Mouse (Mus musculus): Measurements from ENCODE around the gene Ccl11. TPM values are rescaled to one million over a fixed set of nuclear protein-coding genes. Genes with fewer than 3 reads are reported as not detected.

The Ccl11 gene
- polyA plus RNA-seq (2012; rRNA removed), result 4.4 and 5.8 TPM in 2 replicates

GRCm38 (mm10) chr11:82057646-82058045 is at the start of gene Ccl11:
Ccl11 (plus strand) TSS chr11:82057823.

DNA sequence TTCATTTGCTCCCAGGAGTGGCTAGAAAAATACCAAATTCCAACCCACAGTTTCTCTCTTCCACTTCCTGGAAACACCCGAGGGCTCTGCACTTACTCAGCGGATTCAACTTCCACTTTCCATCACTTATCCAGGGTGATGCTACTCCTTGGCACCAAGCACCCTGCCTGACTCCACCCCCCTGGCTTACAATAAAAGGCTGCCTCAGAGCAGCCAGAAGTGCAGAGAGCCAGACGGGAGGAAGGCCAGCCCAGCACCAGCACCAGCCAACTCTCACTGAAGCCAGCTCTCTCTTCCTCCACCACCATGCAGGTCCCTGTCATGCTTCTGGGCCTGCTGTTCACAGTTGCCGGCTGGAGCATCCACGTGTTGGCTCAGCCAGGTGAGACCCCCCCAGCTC is 22.3 kb upstream of the Ccl11 start, which contains the start of gene Ccl2:
TSS of gene Ccl2 (plus strand) at position 216 of the 400 bp plus-strand sequence.

DNA sequence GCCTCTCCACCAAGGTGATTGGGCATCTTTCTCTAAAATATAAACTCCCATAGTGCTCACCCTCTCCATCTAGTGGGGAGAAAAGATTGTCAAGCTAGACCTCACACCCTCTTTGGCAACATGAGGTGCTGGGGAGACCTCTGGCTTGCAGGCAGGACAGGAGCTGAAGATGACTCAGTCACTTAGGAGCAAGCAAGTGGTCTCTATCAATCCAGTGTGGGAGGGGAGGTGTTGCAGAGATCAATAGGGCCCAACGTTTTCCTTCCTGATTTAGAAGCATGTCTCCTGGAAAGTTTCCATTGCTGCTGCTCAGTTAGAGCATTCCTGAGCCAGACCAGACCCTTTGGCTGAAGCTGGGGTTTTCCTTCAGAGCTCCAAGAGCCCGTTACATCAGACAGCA is 19.1 kb upstream of the Ccl11 start, which contains the start of gene Gm17268:
TSS of gene Gm17268 (minus strand) at position 28 of the 400 bp plus-strand sequence.

DNA sequence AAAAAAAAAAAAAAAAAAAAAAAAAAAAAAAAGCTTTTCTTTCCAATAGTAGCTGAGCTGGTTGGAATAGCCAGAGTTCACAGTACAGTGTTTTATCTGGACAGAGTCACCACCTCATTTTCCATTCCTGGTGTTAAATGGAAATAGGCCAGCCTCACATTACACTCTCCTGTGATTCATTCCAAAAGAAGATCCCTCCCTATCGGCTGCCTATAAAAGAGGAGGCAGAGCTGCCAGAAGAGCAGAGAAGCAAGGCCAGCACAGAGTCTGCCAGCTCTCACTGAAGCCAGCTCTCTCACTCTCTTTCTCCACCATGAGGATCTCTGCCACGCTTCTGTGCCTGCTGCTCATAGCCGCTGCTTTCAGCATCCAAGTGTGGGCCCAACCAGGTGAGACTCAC is 12.2 kb upstream of the Ccl11 start, which contains the start of gene Ccl7:
TSS of gene Ccl7 (plus strand) at position 242 of the 400 bp plus-strand sequence.

DNA sequence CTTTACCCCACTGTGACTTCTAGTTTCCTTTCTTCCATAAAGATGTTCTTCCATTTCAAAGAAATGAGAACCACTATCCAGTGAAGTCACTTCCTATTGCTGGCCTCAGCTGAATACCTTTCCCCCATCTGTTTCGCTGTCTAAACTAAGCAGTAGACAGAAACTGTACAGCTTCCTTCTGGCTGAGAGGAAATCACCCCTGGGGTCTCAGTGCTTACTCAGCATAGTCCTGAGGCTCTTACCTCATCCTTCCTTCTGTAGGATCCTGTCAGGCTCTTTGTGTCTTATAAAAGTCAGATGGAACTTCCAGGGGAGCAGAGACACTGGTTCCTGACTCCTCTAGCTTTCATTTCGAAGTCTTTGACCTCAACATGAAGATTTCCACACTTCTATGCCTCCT is 43.9 kb downstream of the Ccl11 start, which contains the start of gene Ccl12:
TSS of gene Ccl12 (plus strand) at position 317 of the 400 bp plus-strand sequence.

Other genes starting within 250 kb of the Ccl11 start
- gene 5530401A14Rik, start 197.2 kb upstream of the Ccl11 start, polyA plus RNA-seq (2012; rRNA removed), result 0.09 TPM in 1 of 2 replicates, not detected in the other
- gene Asic2, start 89.4 kb upstream of the Ccl11 start, polyA plus RNA-seq (2012; rRNA removed), result 19.0 and 31.8 TPM in 2 replicates
- 6.2 and 6.7 TPM in 2 replicates for gene Ccl2, start 22.3 kb upstream of the Ccl11 start, polyA plus RNA-seq (2012; rRNA removed)
- gene Gm17268, start 19.3 kb upstream of the Ccl11 start, polyA plus RNA-seq (2012; rRNA removed), result not detected in 2 replicates
- gene Ccl7, start 12.1 kb upstream of the Ccl11 start, polyA plus RNA-seq (2012; rRNA removed), result 1.4 and 2.0 TPM in 2 replicates
- 3.9 and 4.4 TPM in 2 replicates for gene Ccl12, start 44.0 kb downstream of the Ccl11 start, polyA plus RNA-seq (2012; rRNA removed)
- 3.5 and 5.9 TPM in 2 replicates for gene Ccl8, start 57.4 kb downstream of the Ccl11 start, polyA plus RNA-seq (2012; rRNA removed)
- not detected in 2 replicates for gene Ccl1, start 247.9 kb downstream of the Ccl11 start, polyA plus RNA-seq (2012; rRNA removed)